Comparison of ENCODE assay signal across 8 mouse cellular contexts in the genomic region with DNA sequence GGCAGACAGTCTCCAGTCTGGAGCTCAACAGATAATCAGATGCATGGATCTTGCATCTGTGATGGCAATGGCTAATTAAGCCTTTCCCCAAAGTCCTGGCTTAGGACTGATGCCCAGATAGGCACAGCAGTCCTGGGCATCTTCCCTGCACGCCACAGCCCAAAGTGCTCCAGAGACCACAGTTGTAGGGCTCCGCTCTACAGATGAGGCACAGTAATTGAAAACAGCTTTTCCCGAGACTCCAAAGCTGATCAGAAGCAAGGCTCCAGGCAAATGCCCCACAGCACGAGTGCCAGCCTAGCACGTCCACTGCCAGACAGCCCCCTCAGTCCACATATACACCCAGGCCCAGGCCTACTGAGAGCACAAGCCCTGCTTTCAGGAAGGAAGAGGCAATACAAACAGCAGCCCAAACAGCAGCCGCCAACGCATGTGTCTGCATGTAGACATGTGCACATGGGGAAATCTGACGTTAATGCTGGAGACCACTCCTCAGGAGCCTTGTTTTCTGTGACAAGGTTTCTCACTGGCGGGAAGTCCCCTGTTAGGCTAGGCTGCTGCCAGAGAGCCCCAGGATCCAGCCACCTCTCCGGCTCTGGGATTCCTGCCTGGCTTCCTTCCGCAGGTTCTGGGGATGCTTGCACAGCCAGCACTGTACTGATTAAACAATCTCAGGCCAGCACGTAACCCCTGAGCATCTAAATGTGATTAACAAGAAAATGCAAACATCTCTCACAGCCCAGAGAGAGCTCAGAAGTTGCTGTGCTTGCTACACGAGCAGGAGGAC. TPM values are rescaled to one million over a fixed set of nuclear protein-coding genes. Genes with fewer than 3 reads are reported as not detected.
DNase-seq lines count a peak whose midpoint lies in the region; ATAC-seq and TF ChIP-seq lines count a peak whose summit lies in the region.

No protein-coding gene starts in this region.

- peak; percentile 49 for DNase-seq in cerebellum, adult 9-10 months
- DNase-seq in cerebellum, postnatal 4 days (ENCODE audit: low spot score in 2 of 2) = no peak
- no peak for DNase-seq in left cerebral cortex, adult 2 months (ENCODE audit: extremely low spot score in 1 of 2, low spot score in 2 of 2)
- no peak for DNase-seq in left cerebral cortex, adult 11 months (ENCODE audit: low spot score)
- DNase-seq in embryonic facial prominence, embryonic 10.5 days (ENCODE audit: low spot score) = no peak
- no peak for DNase-seq in limb, embryonic 14.5 days (ENCODE audit: low spot score)
- no peak for DNase-seq in spleen, postnatal 4 days (ENCODE audit: low spot score in 2 of 2)
- no peak for DNase-seq in retina, postnatal 1 day

- no peak for TF ChIP-seq CTCF in left cerebral cortex, adult 2 months (IDR thresholded peaks at IDR 0.05)

- H3K4me1 ChIP-seq in embryonic facial prominence, embryonic 10.5 days = peaks cover 42% of the 10 kb centered on the region
- peaks cover 20% of the 10 kb centered on the region for H3K4me1 ChIP-seq in limb, embryonic 14.5 days (ENCODE audit: control insufficient read depth, insufficient read depth, low read length)

- H3K9me3 ChIP-seq in embryonic facial prominence, embryonic 10.5 days = no peaks in the 10 kb centered on the region
- H3K9me3 ChIP-seq in limb, embryonic 14.5 days (ENCODE audit: control insufficient read depth, low read length) = no peaks in the 10 kb centered on the region

- no peak overlapping the region for H3K4me2 ChIP-seq in limb, embryonic 14.5 days (replicated peaks; ENCODE audit: low read depth, low read length, severe bottlenecking)

- 56% methylated on average over 13 of the region's 13 CpGs for WGBS in embryonic facial prominence, embryonic 10.5 days
- WGBS in limb, embryonic 14.5 days = 36% methylated on average over 13 of the region's 13 CpGs

- H3K36me3 ChIP-seq in embryonic facial prominence, embryonic 10.5 days (replicated peaks) = peaks cover 28% of the 10 kb centered on the region
- H3K36me3 ChIP-seq in limb, embryonic 14.5 days (ENCODE audit: control insufficient read depth, insufficient read depth, low read length) = peaks cover 10% of the 10 kb centered on the region; the same call in 1 of the 2 replicates

- H3K4me3 ChIP-seq in left cerebral cortex, adult 2 months = no peak overlapping the region
- H3K4me3 ChIP-seq in embryonic facial prominence, embryonic 10.5 days = no peak overlapping the region
- H3K4me3 ChIP-seq in limb, embryonic 14.5 days (replicated peaks; ENCODE audit: low read length) = no peak overlapping the region

- no peak for TF ChIP-seq POLR2A in limb, embryonic 14.5 days (IDR thresholded peaks at IDR 0.05; ENCODE audit: borderline replicate concordance, extremely low read depth, insufficient read depth, insufficient read length)

- intact Hi-C loops in left cerebral cortex, adult 2 months (cut with DNase I) = no loop called here

- peak overlapping the region; percentile 25; the same call in 1 of the 2 replicates for H3K9ac ChIP-seq in limb, embryonic 14.5 days (ENCODE audit: low read depth, low read length, severe bottlenecking)

- peak overlapping the region; percentile 67 for H3K27ac ChIP-seq in left cerebral cortex, adult 2 months
- H3K27ac ChIP-seq in embryonic facial prominence, embryonic 10.5 days (replicated peaks) = 0 out of 2 replicates have a peak overlapping the region, but pooled peaks have one; percentile 30
- peak overlapping the region; percentile 58 for H3K27ac ChIP-seq in limb, embryonic 14.5 days (replicated peaks; ENCODE audit: low read depth, low read length)

- ATAC-seq in limb, embryonic 14.5 days (ENCODE audit: low FRiP score, low read depth) = no peak

- no peaks in the 10 kb centered on the region for H3K27me3 ChIP-seq in embryonic facial prominence, embryonic 10.5 days (replicated peaks; ENCODE audit: low read depth, poor library complexity, severe bottlenecking)
- H3K27me3 ChIP-seq in limb, embryonic 14.5 days (ENCODE audit: control insufficient read depth, insufficient read depth, low read length) = no peaks in the 10 kb centered on the region

RNA-seq across cellular contexts. Expression of gene Sh3bp5, which starts 47.6 kb away (rescaled TPM):
- total RNA-seq in left cerebral cortex, adult 2 months (2021) = 10 to 100 TPM; 63.5 to 65.4 TPM
- 26.3 and 30.2 TPM in 2 replicates for polyA plus RNA-seq in embryonic facial prominence, embryonic 10.5 days (2016; fragmentation: Nextera tagmentation; extraction: Ambion mirVana)
- 37.4 and 49.1 TPM in 2 replicates for polyA plus RNA-seq in limb, embryonic 14.5 days (2012; rRNA removed)
- 22.2 and 28.4 TPM in 2 replicates for polyA plus RNA-seq in limb, embryonic 14.5 days (2014; fragmentation: Nextera tagmentation; extraction: Ambion mirVana)

RNA-seq across cellular contexts. Expression of gene Capn7, which starts 51.8 kb away (rescaled TPM):
- 10 to 100 TPM; 33.8 to 38.3 TPM for total RNA-seq in left cerebral cortex, adult 2 months (2021)
- polyA plus RNA-seq in embryonic facial prominence, embryonic 10.5 days (2016; fragmentation: Nextera tagmentation; extraction: Ambion mirVana) = 28.3 TPM in 2 replicates
- 37.3 and 44.7 TPM in 2 replicates for polyA plus RNA-seq in limb, embryonic 14.5 days (2012; rRNA removed)
- polyA plus RNA-seq in limb, embryonic 14.5 days (2014; fragmentation: Nextera tagmentation; extraction: Ambion mirVana) = 44.1 and 45.6 TPM in 2 replicates
